Mouse (Mus musculus) hindbrain, embryonic 13.5 days (tissue): ENCODE data around the gene Gpr182. TPM values are rescaled to one million over a fixed set of nuclear protein-coding genes. Genes with fewer than 3 reads are reported as not detected.

Source experiments
- ATAC-seq: fragments of 200-750 bp; cut with Nextera tagmentation; 2 replicates; pipeline ENCODE4 v1.8.0; 2017; ENCODE audit warnings: moderate TSS enrichment; ENCODE audit not compliant: low FRiP score
- H3K27ac ChIP-seq: fragments of 300-500 bp; sonication (generic); 2 replicates; pipeline ENCODE4 v1.5.1; 2015; ENCODE audit warnings: inconsistent platforms, mild to moderate bottlenecking, moderate library complexity
- H3K27me3 ChIP-seq: fragments of 300-500 bp; sonication (generic); 2 replicates; pipeline ENCODE4 v1.6.1; 2015; ENCODE audit warnings: mild to moderate bottlenecking, inconsistent platforms
- H3K36me3 ChIP-seq: fragments of 300-500 bp; sonication (generic); 2 replicates; pipeline ENCODE4 v1.6.1; 2015; ENCODE audit warnings: mild to moderate bottlenecking, inconsistent platforms
- H3K4me1 ChIP-seq: fragments of 300-500 bp; sonication (generic); replicated peaks from 2 replicates; pipeline ENCODE4 v1.6.1; 2015; ENCODE audit warnings: inconsistent platforms
- H3K4me2 ChIP-seq: fragments of 300-500 bp; sonication (generic); 2 replicates; pipeline ENCODE4 v1.6.1; 2015; ENCODE audit warnings: inconsistent platforms, mild to moderate bottlenecking, moderate library complexity
- H3K4me3 ChIP-seq: fragments of 300-500 bp; sonication (generic); 2 replicates; pipeline ENCODE4 v1.5.1; 2015; ENCODE audit warnings: mild to moderate bottlenecking, inconsistent platforms
- H3K9ac ChIP-seq: fragments of 300-500 bp; sonication (generic); 2 replicates; pipeline ENCODE4 v1.6.1; 2015; ENCODE audit warnings: mild to moderate bottlenecking, inconsistent platforms
- H3K9me3 ChIP-seq: fragments of 300-500 bp; sonication (generic); 2 replicates; pipeline ENCODE4 v1.6.1; 2016; ENCODE audit warnings: inconsistent platforms
- WGBS: fragments of 180-500 bp; shearing (Covaris S2); methylation state at CpG from one replicate; pipeline ENCODE4 v1.1.7; 2015; 5-methylcytosine and 5-hydroxymethylcytosine counted together
- polyA plus RNA-seq: library from polyadenylated mRNA; unstranded; fragments of >200 nt; fragmentation: Nextera tagmentation; extraction: Ambion mirVana; gene quantifications from 2 replicates; pipeline ENCODE4 v1.2.1, GENCODE M21; 2015

Gene Gpr182
- polyA plus RNA-seq, 1 experiment from 2014 or later: 0.81 TPM

DNA sequence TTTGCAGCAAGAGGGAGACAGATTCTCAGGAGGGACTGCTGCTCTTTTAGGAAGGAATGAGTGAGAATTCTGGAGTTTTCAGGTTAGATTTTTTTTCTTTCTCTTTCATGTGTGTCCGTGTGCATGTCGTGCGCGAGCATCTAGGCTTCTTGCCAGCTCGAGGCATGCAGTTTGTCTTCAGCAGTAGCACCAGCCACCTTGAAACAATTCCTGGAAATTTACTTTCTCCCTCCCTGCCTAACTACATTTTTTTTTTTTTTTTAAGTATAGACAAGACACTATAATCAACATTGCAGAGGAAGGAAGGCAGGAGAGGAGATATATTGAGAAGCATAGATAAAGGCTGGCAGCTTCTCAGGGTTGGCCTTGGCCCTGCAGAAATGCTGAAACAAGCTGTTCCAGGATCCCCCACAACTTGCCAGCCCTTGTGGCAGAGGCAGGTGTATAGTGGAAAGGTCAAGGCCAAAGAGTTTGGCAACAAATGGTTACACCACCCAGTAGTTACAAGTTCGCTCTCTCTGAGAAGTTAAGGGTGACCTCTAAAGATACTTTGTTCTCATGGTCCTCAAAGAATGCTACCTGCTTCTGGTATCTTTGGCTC is 3.1 kb upstream of the Gpr182 start:
- no peak overlapping the region for H3K27ac ChIP-seq
- WGBS: 75% methylated on average over 6 of the region's 6 CpGs
- no peaks in the 10 kb centered on the region for H3K36me3 ChIP-seq
- H3K27me3 ChIP-seq: no peaks in the 10 kb centered on the region
- no peaks in the 10 kb centered on the region for H3K9me3 ChIP-seq
- H3K4me1 ChIP-seq: peaks cover 4% of the 10 kb centered on the region; the same call in 1 of the 2 replicates
- no peak overlapping the region for H3K9ac ChIP-seq
- no peak overlapping the region for H3K4me3 ChIP-seq
- no peak for ATAC-seq
- H3K4me2 ChIP-seq: no peak overlapping the region

- Histone ChIP-seq H3K4me1 (peaks cover 16% of the 10 kb centered on the region), H3K9ac (0 out of 2 replicates have a peak overlapping the region, but pooled peaks have one; percentile 46), H3K27ac (no peak overlapping the region), H3K9me3 (no peaks in the 10 kb centered on the region), H3K4me2 (peak overlapping the region; percentile 47), H3K4me3 (peak overlapping the region; percentile 27), H3K27me3 (no peaks in the 10 kb centered on the region), H3K36me3 (peaks cover 29% of the 10 kb centered on the region)
- 52% methylated on average over 24 of the region's 24 CpGs for WGBS
- ATAC-seq: no peak
Observed at GRCm38 (mm10) chr10:127750136-127750777, 1.3 kb downstream of the Gpr182 start.

DNA sequence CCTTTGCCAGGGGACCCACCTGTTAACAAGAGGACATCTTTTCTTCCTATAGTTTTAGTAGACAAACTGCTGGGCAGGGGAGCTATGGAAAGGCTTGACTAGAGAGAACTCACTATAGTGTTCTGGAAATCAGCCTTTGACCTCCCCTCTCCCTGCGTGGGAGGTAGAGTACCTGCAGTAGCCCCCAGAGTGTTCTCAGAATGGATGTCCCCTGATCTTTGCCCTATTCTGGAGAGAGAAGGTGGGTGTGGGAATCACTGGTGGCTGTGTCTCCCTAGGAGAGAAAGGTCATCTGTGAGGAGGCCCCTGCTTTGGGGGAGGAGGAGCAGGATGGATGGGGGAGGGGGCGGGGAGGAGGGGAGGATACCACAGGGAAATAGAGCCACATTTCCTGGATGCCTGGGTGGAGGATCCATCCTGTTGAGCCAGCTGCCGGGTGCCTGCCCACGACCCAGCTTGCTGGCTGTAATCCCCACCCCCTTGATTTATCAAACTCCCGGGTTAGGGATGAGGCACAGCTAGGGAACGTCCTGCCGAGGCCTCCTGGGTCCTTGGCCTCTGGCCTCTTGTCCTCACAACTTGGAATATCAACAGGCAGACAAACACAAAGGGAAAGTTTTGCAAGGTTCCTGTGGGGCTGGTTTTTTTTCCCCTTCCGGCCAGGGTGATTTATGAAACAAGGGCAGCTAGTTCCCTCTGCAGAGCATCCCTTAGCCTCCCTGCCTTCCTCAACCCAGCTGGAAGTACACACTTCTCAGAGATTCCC is 2.5 kb downstream of the Gpr182 start:
- WGBS: 7% methylated on average over 7 of the region's 8 CpGs
- Histone ChIP-seq H3K27ac (no peak overlapping the region), H3K4me3 (no peak overlapping the region), H3K4me2 (peak overlapping the region; percentile 47), H3K9me3 (no peaks in the 10 kb centered on the region), H3K27me3 (no peaks in the 10 kb centered on the region), H3K9ac (peak overlapping the region; percentile 24; the same call in 1 of the 2 replicates), H3K4me1 (peaks cover 16% of the 10 kb centered on the region), H3K36me3 (peaks cover 42% of the 10 kb centered on the region)
- no peak for ATAC-seq

- Histone ChIP-seq H3K4me2 (no peak overlapping the region), H3K9me3 (no peaks in the 10 kb centered on the region), H3K36me3 (peaks cover 59% of the 10 kb centered on the region), H3K9ac (no peak overlapping the region), H3K4me1 (peaks cover 16% of the 10 kb centered on the region), H3K27me3 (no peaks in the 10 kb centered on the region), H3K4me3 (no peak overlapping the region), H3K27ac (no peak overlapping the region)
- WGBS: 95% methylated on average over 8 of the region's 8 CpGs
- ATAC-seq: no peak
Observed at GRCm38 (mm10) chr10:127747254-127747653, 4.3 kb downstream of the Gpr182 start.

GRCm38 (mm10) chr10:127745886-127746285 is 5.6 kb downstream of the Gpr182 start:
- no peak overlapping the region for H3K4me2 ChIP-seq
- no peak overlapping the region for H3K9ac ChIP-seq
- no peaks in the 10 kb centered on the region for H3K9me3 ChIP-seq
- peaks cover 69% of the 10 kb centered on the region for H3K36me3 ChIP-seq
- no peak overlapping the region for H3K4me3 ChIP-seq
- ATAC-seq: no peak
- no peak overlapping the region for H3K27ac ChIP-seq
- WGBS: 77% methylated on average over 5 of the region's 5 CpGs
- H3K27me3 ChIP-seq: no peaks in the 10 kb centered on the region
- peaks cover 22% of the 10 kb centered on the region for H3K4me1 ChIP-seq

GRCm38 (mm10) chr10:127744661-127745060 is 6.9 kb downstream of the Gpr182 start:
- H3K4me3 ChIP-seq: no peak overlapping the region
- peaks cover 69% of the 10 kb centered on the region for H3K36me3 ChIP-seq
- ATAC-seq: no peak
- H3K27me3 ChIP-seq: no peaks in the 10 kb centered on the region
- H3K4me1 ChIP-seq: peaks cover 27% of the 10 kb centered on the region
- 66% methylated on average over 5 of the region's 5 CpGs for whole genome bisulfite sequencing
- no peaks in the 10 kb centered on the region for H3K9me3 ChIP-seq
- no peak overlapping the region for H3K9ac ChIP-seq
- no peak overlapping the region for H3K4me2 ChIP-seq
- H3K27ac ChIP-seq: no peak overlapping the region

- Histone ChIP-seq H3K27ac (peak overlapping the region; percentile 87), H3K4me3 (peak overlapping the region; percentile 96), H3K4me1 (peaks cover 19% of the 10 kb centered on the region), H3K27me3 (0 out of 2 replicates have a peak, but pooled peaks cover 4% of the 10 kb centered on the region), H3K4me2 (peak overlapping the region; percentile 75), H3K9me3 (no peaks in the 10 kb centered on the region), H3K36me3 (peaks cover 34% of the 10 kb centered on the region), H3K9ac (peak overlapping the region; percentile 97)
- ATAC-seq: peak; percentile 71
- under 1% methylated on average over 42 of the region's 55 CpGs for WGBS
Observed at GRCm38 (mm10) chr10:127739661-127740161, 11.8 kb downstream of the Gpr182 start.

DNA sequence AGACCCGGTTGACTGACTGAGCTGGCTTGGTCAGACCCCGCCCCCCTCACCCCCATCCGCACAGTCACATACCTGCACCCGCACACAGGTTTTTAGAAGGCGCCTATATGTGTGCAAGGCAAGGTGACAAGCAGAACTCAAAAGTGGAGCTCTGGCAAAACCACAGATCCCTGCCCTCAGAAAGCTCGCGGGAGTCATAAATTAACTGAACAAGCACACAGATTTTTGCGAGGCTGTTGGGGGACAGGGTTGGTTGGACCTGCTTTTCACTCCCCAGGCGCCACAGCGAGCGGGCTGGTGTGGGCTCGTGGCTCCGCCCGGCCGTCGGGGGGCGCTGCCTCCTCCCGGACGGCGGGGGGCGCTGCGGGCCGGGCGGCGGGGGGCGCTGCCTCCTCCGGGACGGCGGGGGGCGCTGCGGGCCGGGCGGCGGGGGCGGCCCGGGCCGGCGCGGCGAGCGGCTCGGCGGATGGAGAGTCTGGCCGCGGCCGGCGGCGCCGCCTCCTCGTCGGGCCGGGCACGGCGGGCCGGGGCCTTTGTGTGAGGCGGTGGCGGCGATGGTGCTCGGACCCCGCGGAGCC is 12.4 kb downstream of the Gpr182 start, which contains the start of gene Zbtb39:
Gene Zbtb39 (plus strand): TSS at position 456 of the 578 bp plus-strand sequence.
- Histone ChIP-seq H3K9me3 (no peaks in the 10 kb centered on the region), H3K9ac (peak within 1 kb of the TSS; percentile 97), H3K36me3 (peaks cover 29% of the 10 kb centered on the region), H3K4me2 (peak within 1 kb of the TSS; percentile 75), H3K27me3 (0 out of 2 replicates have a peak, but pooled peaks cover 4% of the 10 kb centered on the region), H3K27ac (peak within 1 kb of the TSS; percentile 87), H3K4me1 (peaks cover 19% of the 10 kb centered on the region), H3K4me3 (peak within 1 kb of the TSS; percentile 96)
- WGBS: 3% methylated on average over 44 of the region's 61 CpGs
- peak; percentile 81 for ATAC-seq

- H3K36me3 ChIP-seq: peaks cover 20% of the 10 kb centered on the region
- 0 out of 2 replicates have a peak, but pooled peaks have one; percentile 2 for ATAC-seq
- no peak overlapping the region for H3K4me2 ChIP-seq
- no peaks in the 10 kb centered on the region for H3K9me3 ChIP-seq
- H3K4me1 ChIP-seq: peaks cover 19% of the 10 kb centered on the region
- 0 out of 2 replicates have a peak, but pooled peaks cover 7% of the 10 kb centered on the region for H3K27me3 ChIP-seq
- H3K27ac ChIP-seq: no peak overlapping the region
- H3K9ac ChIP-seq: no peak overlapping the region
- WGBS: 54% methylated on average over 13 of the region's 13 CpGs
- H3K4me3 ChIP-seq: no peak overlapping the region; the same call in 1 of the 2 replicates
Observed at GRCm38 (mm10) chr10:127738151-127738882, 13.2 kb downstream of the Gpr182 start.

GRCm38 (mm10) chr10:127737552-127737951 is 14.0 kb downstream of the Gpr182 start:
- WGBS: 30% methylated on average over 2 of the region's 2 CpGs
- no peak for ATAC-seq

GRCm38 (mm10) chr10:127736916-127737315 is 14.6 kb downstream of the Gpr182 start:
- H3K9me3 ChIP-seq: no peaks in the 10 kb centered on the region
- 0 out of 2 replicates have a peak, but pooled peaks cover 7% of the 10 kb centered on the region for H3K27me3 ChIP-seq
- H3K4me3 ChIP-seq: no peak overlapping the region
- WGBS: 80% methylated on average over 4 of the region's 4 CpGs
- no peak overlapping the region for H3K4me2 ChIP-seq
- no peak for ATAC-seq
- no peak overlapping the region for H3K9ac ChIP-seq
- no peak overlapping the region for H3K27ac ChIP-seq
- peaks cover 19% of the 10 kb centered on the region for H3K4me1 ChIP-seq
- H3K36me3 ChIP-seq: peaks cover 6% of the 10 kb centered on the region

More at GRCm38 (mm10) chr10:127737552-127737951, 14.0 kb downstream of the Gpr182 start:
- Histone ChIP-seq H3K4me3 (no peak overlapping the region), H3K9me3 (no peaks in the 10 kb centered on the region), H3K9ac (no peak overlapping the region), H3K27ac (no peak overlapping the region), H3K4me1 (peaks cover 19% of the 10 kb centered on the region), H3K36me3 (peaks cover 13% of the 10 kb centered on the region), H3K4me2 (no peak overlapping the region), H3K27me3 (0 out of 2 replicates have a peak, but pooled peaks cover 7% of the 10 kb centered on the region)
